Mouse (Mus musculus) C2C12 (cell line): ENCODE measurements around the gene Fbxl12.

Experiments
- CEBPB ChIP-seq: IDR thresholded peaks from one replicate; pipeline ENCODE4 v1.6.1; 2011; ENCODE audit warnings: low read depth, mild to moderate bottlenecking, control low read depth, moderate library complexity
- CTCF ChIP-seq: IDR thresholded peaks from one replicate; pipeline ENCODE4 v1.5.1; 2011; ENCODE audit not compliant: control insufficient read depth, insufficient read depth, insufficient read length
- FOSL1 ChIP-seq: IDR thresholded peaks from one replicate; pipeline ENCODE4 v1.8.0; 2011; ENCODE audit warnings: mild to moderate bottlenecking, low read length; ENCODE audit not compliant: poor library complexity, insufficient read depth, severe bottlenecking
- MAX ChIP-seq: IDR thresholded peaks from one replicate; pipeline ENCODE4 v1.6.1; 2011; ENCODE audit warnings: mild to moderate bottlenecking, control low read depth
- MYOD1 ChIP-seq: IDR thresholded peaks from one replicate; pipeline ENCODE4 v1.6.1; 2011; ENCODE audit warnings: low read depth; ENCODE audit not compliant: control insufficient read depth, insufficient read length
- MYOG ChIP-seq: IDR thresholded peaks from one replicate; pipeline ENCODE4 v1.6.1; 2011; ENCODE audit not compliant: control insufficient read depth, insufficient read length; ENCODE audit errors: extremely low read depth
- USF1 ChIP-seq: IDR thresholded peaks from one replicate; pipeline ENCODE4 v1.6.1; 2011; ENCODE audit warnings: low read depth, mild to moderate bottlenecking, control low read depth, moderate library complexity

GRCm38 (mm10) chr9:20601270-20601669 is 43.3 kb downstream of the Fbxl12 start:
- TF ChIP-seq CTCF (no peak), MAX (no peak), USF1 (no peak), MYOD1 (no peak), MYOG (no peak), FOSL1 (no peak), CEBPB (no peak)
